Mouse (Mus musculus): ENCODE results near the gene Prkaa2.

The Prkaa2 gene

DNA sequence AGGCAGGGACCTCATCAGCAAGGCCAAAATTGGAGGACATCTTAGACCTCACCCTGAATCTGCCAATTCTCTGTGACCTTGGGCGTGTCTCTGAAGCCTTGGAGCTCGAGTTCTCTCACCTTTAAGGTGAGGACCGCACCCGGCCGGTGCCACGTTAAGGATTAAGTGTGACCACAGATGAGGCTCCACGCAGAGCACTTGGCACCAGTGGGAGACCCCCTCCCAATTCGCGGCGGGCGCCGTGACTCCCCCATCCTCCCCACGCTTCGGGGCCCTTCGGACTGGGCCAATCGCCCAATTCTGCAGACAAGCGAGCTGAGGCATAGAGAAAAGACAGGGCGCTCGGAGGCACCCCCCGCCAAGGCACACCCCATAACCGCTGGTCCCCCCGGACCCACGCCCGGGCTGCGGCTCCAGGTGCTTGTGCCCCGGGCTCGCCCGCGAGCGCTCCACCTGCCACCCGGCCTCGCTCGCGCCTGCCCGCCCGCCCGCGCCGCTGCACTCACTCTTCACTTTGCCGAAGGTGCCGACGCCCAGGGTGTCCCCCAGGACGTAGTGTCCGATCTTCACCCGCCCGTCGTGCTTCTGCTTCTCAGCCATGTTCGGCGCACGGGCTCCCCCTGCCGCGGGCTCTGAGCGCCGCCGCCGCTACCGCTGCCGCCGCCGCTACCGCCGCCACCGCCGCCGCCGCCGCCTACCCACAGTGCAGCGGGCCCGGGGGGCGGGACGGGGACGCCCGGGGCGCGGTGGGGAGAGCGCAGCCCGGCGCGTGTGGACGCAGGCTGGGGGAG is at the start of gene Prkaa2:
TSS of gene Prkaa2 (minus strand) at position 692 of the 791 bp plus-strand sequence.
- peak; percentile 55 to 76 for DNase-seq (ENCODE audit: low spot score in 2 of 2)

DNA sequence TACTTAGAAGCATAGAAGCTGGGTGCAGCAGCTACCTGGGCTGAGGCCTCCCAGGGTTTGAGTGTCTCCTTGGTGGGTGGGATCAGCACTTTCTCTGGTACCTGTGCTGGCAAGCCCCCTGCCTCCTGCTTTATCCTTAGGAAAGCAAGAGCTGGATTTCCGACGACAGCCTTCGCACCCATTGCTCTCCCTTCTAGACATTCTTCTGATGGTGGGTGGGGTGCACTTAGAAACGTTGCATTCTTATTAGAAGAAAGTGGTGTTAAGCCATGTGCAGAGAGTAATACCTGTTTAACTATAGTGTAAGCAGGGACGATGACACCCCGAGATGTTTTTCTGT is 49.8 kb upstream of the Prkaa2 start:
- no peak for DNase-seq (ENCODE audit: low spot score in 2 of 2)

DNA sequence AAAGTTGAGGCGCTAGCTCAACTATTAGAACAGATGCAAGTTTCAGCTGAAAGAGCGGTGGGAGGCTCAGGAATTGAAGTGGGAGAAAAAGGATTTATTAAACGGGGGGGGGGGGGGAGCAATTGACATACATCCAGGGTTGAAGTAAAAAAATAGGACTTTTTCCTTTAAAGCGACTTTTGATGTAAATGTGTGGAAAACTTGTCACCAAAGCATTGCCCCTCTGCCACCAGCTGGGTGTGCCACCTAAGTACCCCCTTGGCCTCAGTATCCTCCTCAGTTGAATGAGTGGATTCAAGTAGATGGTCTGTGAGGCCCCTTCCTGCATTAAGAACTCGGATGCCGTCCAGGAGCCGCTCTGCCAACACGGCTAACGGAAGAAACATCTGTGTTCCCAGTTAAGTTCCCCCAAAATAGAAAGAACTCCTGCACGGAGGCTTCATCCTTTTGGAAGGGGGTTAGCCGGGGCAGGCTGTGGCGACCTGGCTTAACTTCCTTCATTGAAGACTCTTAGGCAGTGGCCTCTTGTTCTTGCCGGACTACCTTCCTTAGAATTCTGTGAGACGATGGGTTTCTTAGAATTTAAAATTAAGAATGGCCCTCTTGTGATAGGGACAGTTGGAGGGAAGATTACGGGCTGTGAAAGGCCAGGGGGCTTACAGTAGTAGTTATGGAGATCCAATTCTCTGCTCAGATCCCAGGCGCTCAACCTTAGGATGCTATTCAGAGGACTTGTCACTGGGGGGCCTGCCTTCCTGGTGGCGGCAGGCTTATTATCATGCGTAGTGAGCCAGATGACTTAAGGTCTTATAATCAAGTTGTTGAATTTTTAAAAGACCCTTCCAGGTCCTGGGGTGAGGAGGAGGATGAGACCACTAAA is 49.2 kb upstream of the Prkaa2 start:
- no peak for DNase-seq (ENCODE audit: low spot score in 2 of 2)

DNA sequence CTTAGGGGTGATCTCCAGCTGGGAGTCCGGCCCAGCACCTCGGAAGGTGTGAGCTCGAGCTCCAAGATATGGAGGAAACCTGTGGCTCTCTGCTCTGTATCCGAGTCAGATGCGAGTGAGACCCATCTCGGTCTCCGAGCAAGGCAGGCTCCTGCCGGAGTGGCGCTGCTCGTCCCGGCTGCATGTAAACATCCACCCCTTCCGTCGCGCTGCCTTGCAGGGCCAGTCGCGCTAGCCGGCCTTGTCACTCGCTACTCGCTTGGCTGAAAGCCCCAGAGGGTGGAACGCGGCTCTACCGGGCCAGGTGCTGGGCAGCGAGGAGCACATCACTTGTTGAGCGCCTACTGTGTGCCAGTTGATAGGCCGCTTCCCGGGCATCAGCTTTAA is 48.5 kb upstream of the Prkaa2 start:
- peak; percentile 49 to 72 for DNase-seq (ENCODE audit: low spot score in 2 of 2)

DNA sequence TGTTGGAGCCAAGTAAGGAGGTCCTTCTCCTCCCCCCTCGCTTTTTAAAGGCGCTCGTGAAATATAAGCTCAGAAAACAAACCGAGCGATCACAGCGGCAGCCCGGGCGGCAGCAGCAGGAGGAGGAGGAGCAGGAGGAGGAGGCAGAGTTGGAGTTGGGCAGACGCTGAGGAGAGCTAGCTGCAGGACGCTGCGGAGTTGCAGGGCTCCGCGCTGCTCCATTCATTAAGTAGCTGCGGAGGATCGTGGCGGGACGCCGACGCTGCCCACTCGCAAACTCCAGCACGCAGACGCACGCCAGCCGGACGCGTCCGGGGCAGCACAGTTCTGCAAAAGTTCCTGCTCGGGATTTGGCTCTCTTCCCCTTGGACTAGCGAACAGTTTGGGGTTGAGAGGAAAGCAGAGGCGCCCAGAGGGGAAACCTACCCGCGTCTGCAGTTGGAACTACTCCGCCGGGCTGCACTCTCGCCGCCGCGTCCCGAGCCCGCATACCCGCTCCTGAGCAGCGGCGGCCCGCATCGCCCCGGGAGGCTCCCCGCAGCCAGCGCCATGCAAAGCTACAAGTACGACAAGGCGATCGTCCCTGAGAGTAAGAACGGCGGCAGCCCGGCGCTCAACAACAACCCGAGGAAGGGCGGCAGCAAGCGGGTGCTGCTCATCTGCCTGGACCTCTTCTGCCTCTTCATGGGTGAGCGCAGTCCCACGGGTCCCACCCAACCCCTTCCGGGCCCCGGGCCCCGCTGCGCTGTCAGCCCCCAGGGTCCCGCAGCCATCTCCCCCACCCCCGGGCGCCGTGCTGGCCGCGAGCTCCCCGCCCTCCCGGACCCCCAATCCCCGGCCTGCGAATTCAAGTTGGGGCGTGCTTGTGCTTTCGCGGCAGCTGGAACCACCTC is 47.8 kb upstream of the Prkaa2 start, which contains the start of gene Plpp3:
TSS of gene Plpp3 (plus strand) at position 72 of the 893 bp plus-strand sequence.
- peak; percentile 39 to 62 for DNase-seq (ENCODE audit: low spot score in 2 of 2)

DNA sequence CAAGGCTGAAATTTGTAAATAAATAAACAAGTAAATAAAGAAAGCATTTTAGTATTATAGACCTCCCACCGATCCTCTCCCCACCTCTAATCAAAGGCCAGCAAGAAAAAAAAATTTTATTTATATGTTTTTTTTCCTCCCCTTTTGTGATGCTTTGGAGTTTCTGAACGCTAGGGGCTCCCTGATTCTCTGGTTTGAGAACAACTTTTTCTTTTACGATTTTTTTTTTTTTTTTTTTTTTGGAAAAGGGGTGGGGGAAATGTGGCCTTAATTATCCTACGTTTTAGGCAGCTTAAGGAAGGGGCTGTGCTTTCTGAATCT is 47.2 kb upstream of the Prkaa2 start:
- DNase-seq (ENCODE audit: low spot score in 2 of 2), result no peak

DNA sequence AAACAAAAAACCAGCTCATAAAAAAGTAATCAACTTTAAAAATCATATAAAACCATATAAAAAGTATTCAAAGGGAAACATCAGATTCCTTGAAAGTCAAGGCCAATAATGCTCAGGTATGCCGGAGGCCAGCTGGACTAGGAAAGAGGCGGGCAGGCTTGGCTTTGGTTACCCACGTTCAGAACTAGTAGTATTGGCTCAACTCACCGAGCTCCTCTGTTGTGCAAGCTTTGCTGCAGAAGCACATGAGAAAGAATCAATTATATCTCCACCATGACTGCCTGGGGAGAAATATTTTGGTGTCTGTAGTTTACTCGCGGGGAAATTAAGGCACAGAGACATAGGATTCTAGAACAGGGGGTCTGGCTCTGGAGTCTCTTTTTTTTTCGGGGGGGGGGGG is 46.6 kb upstream of the Prkaa2 start:
- DNase-seq (ENCODE audit: low spot score in 2 of 2), result no peak

DNA sequence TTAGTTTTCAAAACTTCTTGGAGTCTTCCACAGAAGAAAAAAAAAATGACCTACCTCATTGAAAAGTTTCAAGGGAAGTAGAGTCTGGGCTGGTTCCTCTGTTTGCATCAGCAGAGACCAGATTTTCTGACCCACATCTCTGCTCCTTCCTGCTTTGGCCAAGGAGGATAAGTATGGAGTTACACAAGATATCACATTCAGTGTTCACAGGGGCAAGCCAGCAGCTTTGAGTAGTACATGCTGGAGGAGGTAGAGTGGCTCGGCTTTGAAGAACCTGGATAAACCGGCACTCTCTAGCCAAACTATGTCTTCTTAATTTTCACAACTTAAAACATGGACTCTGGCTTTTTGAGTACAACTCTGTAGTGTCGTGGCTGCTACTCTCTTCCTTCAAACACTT is 43.5 kb upstream of the Prkaa2 start:
- no peak for DNase-seq (ENCODE audit: low spot score in 2 of 2)

DNA sequence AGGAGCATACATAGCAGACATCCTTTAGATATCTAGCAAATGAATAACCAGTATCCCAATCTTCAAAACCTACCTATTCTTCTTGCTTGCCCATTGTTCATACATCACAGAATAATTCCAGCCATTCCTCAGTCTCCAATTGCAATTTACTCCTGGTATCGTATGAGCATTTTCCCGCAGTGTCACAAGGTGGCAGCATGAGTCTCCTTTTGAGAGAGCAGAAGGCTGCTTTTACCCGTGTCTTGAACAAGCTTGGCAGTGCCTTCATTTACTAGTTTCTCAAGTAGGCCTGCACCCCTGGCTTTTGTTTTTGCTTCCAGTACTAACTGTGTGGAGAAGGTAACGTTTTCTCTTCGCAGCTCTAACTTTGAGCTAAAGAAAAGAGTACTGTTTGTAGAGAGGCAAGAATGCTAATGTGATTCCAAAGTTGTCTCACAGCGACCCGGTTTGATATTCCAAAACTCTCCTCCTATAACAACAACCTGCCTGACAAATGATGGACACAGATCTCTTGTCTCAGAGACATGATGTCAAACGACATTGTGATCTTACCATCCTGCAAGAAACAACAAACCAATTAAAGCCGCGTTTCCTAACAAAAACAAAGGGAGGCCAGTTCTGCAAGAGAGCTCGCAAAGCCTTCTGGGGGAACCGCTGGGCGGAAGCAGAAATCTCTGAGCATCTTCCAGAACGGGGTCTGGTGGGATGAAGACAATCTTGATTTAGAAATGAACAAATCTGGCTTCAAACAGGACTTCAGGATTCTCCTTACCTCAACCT is 42.4 kb upstream of the Prkaa2 start:
- peak; percentile 69 to 75 for DNase-seq (ENCODE audit: low spot score in 2 of 2)

DNA sequence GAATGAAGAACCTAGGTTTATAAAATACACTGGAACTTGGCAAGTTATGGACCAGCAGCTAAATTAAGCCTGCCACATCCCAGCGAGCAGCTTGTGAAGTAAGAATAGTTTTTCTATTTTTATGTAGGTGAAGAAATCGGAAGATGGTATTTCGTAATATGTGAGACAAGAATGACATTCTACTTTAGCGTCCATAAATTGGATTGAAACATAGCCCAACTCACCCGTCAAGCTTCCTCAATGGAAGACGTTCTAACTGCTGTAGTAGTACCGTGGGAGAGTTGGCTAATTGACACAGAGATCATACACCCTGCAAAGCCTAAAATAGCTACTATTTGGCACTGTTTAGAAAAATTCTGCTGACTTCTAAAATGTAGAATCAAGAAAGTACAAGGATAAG is 39.8 kb upstream of the Prkaa2 start:
- no peak for DNase-seq (ENCODE audit: low spot score in 2 of 2)

DNA sequence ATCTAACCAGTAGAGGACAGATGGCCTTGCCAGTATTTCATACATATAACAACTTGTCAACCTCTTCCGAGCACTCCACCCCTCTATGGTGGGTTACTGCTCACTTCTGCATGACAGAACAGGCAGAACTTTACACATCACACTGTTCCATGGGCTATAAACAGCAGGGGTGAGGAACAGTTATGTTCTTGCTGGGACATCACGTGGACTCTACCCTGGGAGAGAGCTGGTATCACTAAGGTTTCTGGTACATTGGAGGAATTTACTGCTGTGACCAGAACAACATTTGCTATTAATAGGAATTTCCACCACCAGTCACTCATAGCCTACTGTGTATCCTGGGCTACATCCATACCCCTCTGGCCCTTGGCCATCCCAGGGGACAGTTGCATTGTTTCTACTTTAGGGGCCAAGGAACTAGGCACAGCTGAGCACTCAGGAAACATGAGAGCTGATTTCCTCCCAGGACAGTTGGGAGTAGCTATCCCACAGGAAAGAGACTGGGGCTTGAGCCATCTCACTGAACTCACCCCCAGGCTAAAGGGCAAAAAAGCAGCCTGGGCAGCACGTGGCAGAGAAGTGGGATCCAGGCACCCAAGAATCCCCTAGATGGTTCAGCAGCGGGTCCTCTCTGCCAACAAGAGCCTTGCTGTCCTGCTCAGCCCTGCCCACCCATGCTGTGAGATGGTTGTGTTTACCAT is 23.8 kb upstream of the Prkaa2 start:
- DNase-seq (ENCODE audit: low spot score in 2 of 2), result no peak

DNA sequence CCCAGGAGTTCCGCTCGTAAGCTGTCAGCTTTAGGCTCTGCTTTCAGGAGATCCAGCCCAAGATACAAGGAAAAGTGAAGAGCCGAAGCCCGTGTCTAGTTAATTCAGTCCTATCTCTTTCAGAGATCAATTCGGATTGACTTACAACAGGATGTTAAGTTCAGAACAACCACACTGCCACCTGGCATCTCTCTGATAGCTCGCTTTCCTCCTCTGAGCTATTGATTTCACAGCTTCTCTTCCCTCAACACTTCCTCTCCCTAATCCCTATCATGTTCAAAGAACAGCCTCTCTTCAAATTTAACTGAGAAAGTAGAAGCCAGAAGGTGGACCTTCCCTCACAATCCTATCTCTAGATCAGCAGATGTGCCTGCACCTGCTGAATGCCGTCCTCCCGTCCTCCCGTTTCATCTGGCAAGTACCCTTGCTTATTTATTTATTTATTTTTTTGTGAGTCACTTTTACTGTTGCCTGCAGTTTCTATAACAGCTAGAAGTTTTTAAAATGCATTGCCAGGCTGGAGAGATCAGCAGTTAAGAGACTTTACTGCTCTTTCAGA is 22.1 kb upstream of the Prkaa2 start:
- no peak for DNase-seq (ENCODE audit: low spot score in 2 of 2)

DNA sequence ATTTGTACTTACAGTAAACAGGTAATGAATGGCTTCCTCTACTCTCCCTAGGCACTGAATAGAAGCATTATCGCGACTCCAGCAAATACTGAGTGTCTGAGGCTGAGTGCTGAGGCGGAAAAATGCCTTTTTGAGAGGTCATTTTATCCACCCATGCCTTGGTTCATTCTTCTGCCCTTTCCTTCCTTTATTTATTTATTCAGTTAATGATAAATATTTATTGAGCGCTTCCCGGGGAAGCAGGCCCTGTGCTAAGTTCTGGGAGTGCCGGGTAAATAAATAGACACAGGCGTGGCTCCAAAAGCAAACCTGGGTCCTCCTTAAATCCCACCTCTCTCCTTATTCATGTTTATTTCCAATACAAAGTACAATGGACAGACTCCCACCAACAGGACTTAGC is 19.5 kb upstream of the Prkaa2 start:
- no peak for DNase-seq (ENCODE audit: low spot score in 2 of 2)

DNA sequence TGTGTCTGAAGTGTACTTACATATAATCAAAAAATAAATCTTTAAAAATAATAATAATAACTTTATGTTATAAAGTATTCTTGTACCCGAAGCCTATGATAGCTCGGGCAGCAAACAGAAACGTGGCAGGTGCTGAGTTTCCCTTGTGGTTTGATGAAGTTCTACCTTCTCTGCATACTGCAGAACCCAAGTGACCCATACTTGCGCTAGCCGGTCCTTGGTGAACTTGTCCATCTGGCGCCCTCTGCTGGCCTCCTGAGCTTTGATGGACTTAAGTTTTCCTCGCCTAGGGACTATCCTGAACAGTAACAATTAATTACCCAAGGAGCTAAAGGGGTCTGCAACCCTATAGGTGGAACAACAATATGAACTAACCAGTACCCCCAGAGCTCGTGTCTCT is 12.7 kb upstream of the Prkaa2 start:
- peak in 1 of 2 experiments; percentile 66 for DNase-seq (ENCODE audit: low spot score in 2 of 2)

DNA sequence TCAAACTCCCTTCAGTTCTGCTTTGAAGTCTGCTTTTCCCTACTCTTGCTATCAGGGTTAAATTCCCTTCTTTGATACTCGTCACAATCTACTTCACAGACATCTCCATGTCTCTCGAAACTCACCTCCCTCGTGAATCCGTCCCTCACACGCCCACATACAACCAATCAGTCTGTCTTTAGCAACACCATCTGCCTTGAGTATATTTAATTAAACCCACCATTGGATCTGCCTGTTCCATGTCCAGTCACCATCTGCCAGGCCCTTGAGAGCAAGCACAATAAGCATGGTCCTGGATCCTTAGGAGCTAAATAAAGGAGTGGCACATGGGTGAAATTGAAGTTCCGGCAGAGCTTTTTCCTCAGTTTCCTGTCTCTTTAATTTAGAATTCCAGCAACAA is 11.4 kb upstream of the Prkaa2 start:
- no peak for DNase-seq (ENCODE audit: low spot score in 2 of 2)

DNA sequence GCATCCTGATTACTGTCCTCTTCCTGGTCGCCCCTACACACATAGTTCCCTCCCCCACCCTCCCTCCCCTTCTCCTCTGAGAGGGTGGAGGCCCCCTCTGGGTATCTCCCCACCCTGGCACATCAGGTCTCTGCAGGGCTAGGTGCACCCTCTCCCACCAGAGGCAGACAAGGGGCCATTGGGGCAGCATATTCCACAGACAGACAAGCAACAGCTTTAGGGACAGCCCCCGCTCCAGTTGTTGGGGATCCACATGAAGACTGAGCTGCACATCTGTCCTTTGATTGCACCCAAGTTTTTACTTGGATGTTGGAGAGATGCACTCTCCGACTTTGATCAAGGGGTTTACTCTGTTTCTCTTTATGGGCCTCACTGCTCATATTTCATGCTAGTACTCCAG is 3.8 kb upstream of the Prkaa2 start:
- DNase-seq (ENCODE audit: low spot score in 2 of 2), result no peak

DNA sequence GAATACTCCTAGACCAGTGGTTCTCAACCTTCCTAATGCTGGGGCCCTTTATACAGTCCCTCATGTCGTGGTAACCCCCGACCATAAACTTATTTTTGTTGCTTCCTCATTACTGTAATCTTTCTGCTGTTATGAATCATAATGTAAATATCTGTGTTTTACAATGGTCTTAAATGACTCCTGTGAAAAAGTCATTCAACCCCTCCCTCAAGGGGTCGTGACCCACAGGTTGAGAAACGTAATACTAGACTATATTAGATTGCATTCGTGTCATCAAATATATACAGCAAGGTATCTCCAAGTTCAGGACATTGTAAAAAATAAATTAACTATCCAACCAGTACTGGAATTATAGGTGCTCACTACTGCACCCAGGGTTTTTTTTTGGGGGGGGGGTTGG is 3.4 kb upstream of the Prkaa2 start:
- DNase-seq (ENCODE audit: low spot score in 2 of 2), result no peak

DNA sequence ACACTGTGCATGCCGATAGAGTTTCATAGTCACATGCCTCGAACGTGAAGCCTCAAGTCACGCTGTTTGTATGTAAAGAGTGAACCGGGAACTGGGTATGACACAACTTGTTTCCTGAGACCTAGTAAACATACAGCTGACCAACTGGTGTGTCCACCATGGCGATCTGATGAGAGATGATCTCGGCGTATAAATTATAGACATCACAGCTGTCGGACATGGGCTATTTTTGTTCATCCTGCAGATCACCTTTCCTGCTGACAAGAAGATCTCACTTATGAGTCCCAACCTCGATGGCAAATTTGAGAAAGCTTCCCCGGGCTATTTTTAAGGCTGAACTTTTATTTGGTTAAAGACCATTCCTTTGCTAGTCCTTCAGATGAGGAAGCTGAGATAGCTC is 2.1 kb upstream of the Prkaa2 start:
- DNase-seq (ENCODE audit: low spot score in 2 of 2), result no peak

DNA sequence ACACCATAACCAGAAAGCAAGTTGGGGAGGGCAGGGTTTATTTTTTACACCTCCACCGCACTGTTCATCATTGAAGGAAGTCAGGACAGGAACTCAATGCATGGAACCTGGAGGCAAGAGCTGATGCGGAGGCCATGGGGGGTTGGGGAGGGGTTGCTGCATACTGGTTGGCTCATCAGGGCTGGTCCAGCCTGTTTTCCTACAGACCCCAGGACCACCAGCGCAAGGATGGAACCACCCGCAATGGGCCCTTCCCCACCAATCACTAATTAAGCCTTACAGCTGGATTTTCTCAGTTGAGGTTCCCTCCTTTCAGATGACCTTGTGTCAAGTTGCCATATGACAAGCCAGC is 970 bp upstream of the Prkaa2 start:
- peak in 1 of 2 experiments; percentile 8 for DNase-seq (ENCODE audit: low spot score in 2 of 2)

DNA sequence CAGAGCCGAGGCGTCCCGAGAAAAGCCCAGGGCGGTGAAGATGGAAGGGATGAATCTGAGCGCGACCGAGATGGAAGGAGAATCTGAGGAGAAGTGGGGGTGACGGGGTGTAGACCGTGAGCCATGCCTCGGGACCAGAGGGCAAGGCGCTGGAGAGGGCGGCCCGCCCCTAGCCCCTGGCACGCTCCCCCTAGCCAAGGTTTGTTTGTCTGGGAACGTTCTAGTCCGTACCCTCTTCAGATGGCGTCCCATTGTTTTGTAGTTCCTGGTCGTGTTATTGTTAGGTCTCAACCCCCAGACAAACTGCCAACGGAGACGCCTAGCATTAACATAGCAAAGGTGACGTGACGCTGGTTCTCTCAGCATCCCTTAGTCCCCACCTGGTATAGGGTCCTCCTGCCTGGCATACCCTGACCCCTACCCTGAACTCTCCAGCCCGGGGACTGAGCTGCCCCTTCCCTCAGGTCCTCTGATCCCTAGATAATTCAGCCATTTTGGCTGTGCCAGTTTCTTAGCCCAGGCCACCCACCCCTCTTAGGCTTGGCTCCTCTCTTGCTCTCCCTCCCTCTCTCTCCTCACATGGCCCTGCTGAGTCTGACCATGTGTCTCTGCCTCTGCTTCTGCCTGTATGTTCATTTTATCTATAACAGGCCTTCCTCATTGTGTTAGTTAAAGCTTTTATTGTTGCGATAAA is 447 bp upstream of the Prkaa2 start:
- no peak for DNase-seq (ENCODE audit: low spot score in 2 of 2)
